Mouse (Mus musculus) MEL (cell line): ENCODE results near the gene Trim47. TPM values are rescaled to one million over a fixed set of nuclear protein-coding genes. Genes with fewer than 3 reads are reported as not detected.

ENCODE experiments used
- DNase-seq: peaks from one replicate; pipeline ENCODE4 v3.0.0; 2011; ENCODE audit warnings: low read depth, low spot score
- H3K27ac ChIP-seq: 2 replicates; pipeline ENCODE4 v1.5.1; 2012; ENCODE audit warnings: low read depth, mild to moderate bottlenecking, control low read depth, low read length, moderate library complexity; ENCODE audit not compliant: control insufficient read depth
- H3K27me3 ChIP-seq, 2 experiments: fragments of 150-350 bp in 1 of 2; sonication (generic) in 1 of 2; 2 replicates each; pipeline ENCODE4 v1.6.1; 2012; ENCODE audit warnings: low read length in 2 of 2, mild to moderate bottlenecking in 2 of 2, improper control_type of control experiment in 1 of 2, moderate library complexity in 1 of 2; ENCODE audit not compliant: insufficient read depth in 2 of 2, control insufficient read depth in 1 of 2
- H3K36me3 ChIP-seq, 2 experiments: 2 replicates each; pipeline ENCODE4 v1.6.1; 2012 to 2014; ENCODE audit warnings: low read length in 2 of 2, improper control_type of control experiment in 1 of 2, inconsistent platforms in 1 of 2, mild to moderate bottlenecking in 1 of 2; ENCODE audit not compliant: insufficient read depth in 2 of 2, control insufficient read depth in 1 of 2
- H3K4me1 ChIP-seq, 2 experiments: fragments of 150-350 bp in 1 of 2; sonication (generic) in 1 of 2; 2 replicates each; pipeline ENCODE4 v1.6.1; 2012; ENCODE audit warnings: low read length in 2 of 2, improper control_type of control experiment in 1 of 2, mild to moderate bottlenecking in 1 of 2; ENCODE audit not compliant: insufficient read depth in 2 of 2, control insufficient read depth in 1 of 2
- H3K4me3 ChIP-seq, 2 experiments: fragments of 150-350 bp in 1 of 2; sonication (generic) in 1 of 2; 2 replicates each; pipeline ENCODE4 v1.5.1; 2012; ENCODE audit warnings: low read depth in 2 of 2, low read length in 2 of 2, mild to moderate bottlenecking in 2 of 2, moderate library complexity in 2 of 2, control low read depth in 1 of 2, improper control_type of control experiment in 1 of 2; ENCODE audit not compliant: control insufficient read depth in 1 of 2, insufficient read depth in 1 of 2
- H3K79me2 ChIP-seq: 2 replicates; pipeline ENCODE4 v1.6.1; 2012; ENCODE audit warnings: mild to moderate bottlenecking, low read length, moderate library complexity; ENCODE audit not compliant: control insufficient read depth, poor library complexity, insufficient read depth
- H3K9ac ChIP-seq: 2 replicates; pipeline ENCODE4 v1.6.1; 2012; ENCODE audit warnings: low read depth, mild to moderate bottlenecking, control low read depth, low read length, moderate library complexity; ENCODE audit not compliant: control insufficient read depth, poor library complexity, severe bottlenecking
- H3K9me3 ChIP-seq: fragments of 150-350 bp; sonication (generic); replicated peaks from 2 replicates; pipeline ENCODE4 v1.6.1; 2012; ENCODE audit warnings: mild to moderate bottlenecking, low read length, improper control_type of control experiment, moderate library complexity; ENCODE audit not compliant: insufficient read depth
- CHD1 ChIP-seq: IDR thresholded peaks from 2 replicates; pipeline ENCODE4 v1.6.1; 2012; ENCODE audit warnings: low read depth, mild to moderate bottlenecking, inconsistent platforms, low read length, improper control_type of control experiment
- E2F4 ChIP-seq: IDR thresholded peaks from 2 replicates; pipeline ENCODE4 v1.6.1; 2011; ENCODE audit warnings: low read depth, low read length, improper control_type of control experiment, borderline replicate concordance
- ELF1 ChIP-seq: IDR thresholded peaks from 2 replicates; pipeline ENCODE4 v1.6.1; 2014; ENCODE audit warnings: low read depth, mild to moderate bottlenecking, inconsistent platforms, low read length, improper control_type of control experiment, moderate library complexity
- EP300 ChIP-seq, 2 experiments: IDR thresholded peaks; 2 replicates each; pipeline ENCODE4 v1.6.1; 2011; ENCODE audit warnings: improper control_type of control experiment in 2 of 2, low read length in 2 of 2, low read depth in 1 of 2, mild to moderate bottlenecking in 1 of 2
- ETS1 ChIP-seq: IDR thresholded peaks from 2 replicates; pipeline ENCODE4 v1.6.1; 2012; ENCODE audit warnings: low read depth, mild to moderate bottlenecking, inconsistent platforms, low read length, improper control_type of control experiment, moderate library complexity
- KAT2A ChIP-seq: conservative IDR thresholded peaks from 2 replicates; pipeline ENCODE4 v1.6.1; 2012; ENCODE audit warnings: low read depth, low read length, improper control_type of control experiment, inconsistent platforms
- MXI1 ChIP-seq: IDR thresholded peaks from 2 replicates; pipeline ENCODE4 v1.6.1; 2011; ENCODE audit warnings: mild to moderate bottlenecking, low read depth, low read length, improper control_type of control experiment
- MYC ChIP-seq: IDR thresholded peaks from 2 replicates; pipeline ENCODE4 v1.6.1; 2011; ENCODE audit warnings: low read depth, mild to moderate bottlenecking, low read length, improper control_type of control experiment, moderate library complexity
- POLR2A ChIP-seq, 2 experiments: IDR thresholded peaks; 2 replicates each; pipeline ENCODE4 v1.6.1; 2011 to 2012; ENCODE audit warnings: low read length in 2 of 2, mild to moderate bottlenecking in 2 of 2, control low read depth in 1 of 2, improper control_type of control experiment in 1 of 2, low read depth in 1 of 2, moderate library complexity in 1 of 2; ENCODE audit not compliant: control insufficient read depth in 1 of 2, insufficient read depth in 1 of 2, poor library complexity in 1 of 2
- POLR2AphosphoS2 ChIP-seq: IDR thresholded peaks from 2 replicates; pipeline ENCODE4 v1.6.1; 2011; ENCODE audit warnings: low read length, improper control_type of control experiment
- POLR2AphosphoS5 ChIP-seq: IDR thresholded peaks from 2 replicates; pipeline ENCODE4 v1.6.1; 2012; ENCODE audit warnings: low read depth, borderline replicate concordance, mild to moderate bottlenecking, inconsistent platforms, low read length, moderate library complexity, mixed read lengths
- RCOR1 ChIP-seq: IDR thresholded peaks from 2 replicates; pipeline ENCODE4 v1.6.1; 2012; ENCODE audit warnings: low read depth, mild to moderate bottlenecking, inconsistent platforms, low read length, improper control_type of control experiment
- SIN3A ChIP-seq: IDR thresholded peaks from 2 replicates; pipeline ENCODE4 v1.6.1; 2012; ENCODE audit warnings: low read length, improper control_type of control experiment, inconsistent platforms
- SMC3 ChIP-seq: IDR thresholded peaks from 2 replicates; pipeline ENCODE4 v1.6.1; 2011; ENCODE audit warnings: low read depth, low read length, improper control_type of control experiment
- TAL1 ChIP-seq: IDR thresholded peaks from 2 replicates; pipeline ENCODE4 v1.6.1; 2012; ENCODE audit warnings: mild to moderate bottlenecking, inconsistent platforms, low read length, moderate library complexity, mixed read lengths
- ZMIZ1 ChIP-seq: IDR thresholded peaks from 2 replicates; pipeline ENCODE4 v1.6.1; 2012; ENCODE audit warnings: low read depth, mild to moderate bottlenecking, inconsistent platforms, low read length, improper control_type of control experiment, moderate library complexity
- polyA plus RNA-seq, 2 experiments: library from polyadenylated mRNA; stranded (reverse) in 1 of 2; unstranded in 1 of 2; fragments of >175 nt in 1 of 2; fragments of >200 nt in 1 of 2; gene quantifications; 2 replicates each; pipeline versions ENCODE4 v1.2.1 to v1.2.4; 2012; ENCODE audit warnings: low replicate concordance in 2 of 2, low read depth in 1 of 2; ENCODE audit not compliant: insufficient read length in 2 of 2, insufficient read depth in 1 of 2, missing spikeins in 1 of 2
- total RNA-seq: library from RNA; depleted of rRNA; stranded (reverse); fragments of 300-350 nt; gene quantifications from 2 replicates; pipeline ENCODE4 v1.2.3, GENCODE M21; 2012

Trim47 gene
- total and polyA plus RNA-seq, 3 experiments, result 5.6 to 6.7 TPM; not detected in 1

DNA sequence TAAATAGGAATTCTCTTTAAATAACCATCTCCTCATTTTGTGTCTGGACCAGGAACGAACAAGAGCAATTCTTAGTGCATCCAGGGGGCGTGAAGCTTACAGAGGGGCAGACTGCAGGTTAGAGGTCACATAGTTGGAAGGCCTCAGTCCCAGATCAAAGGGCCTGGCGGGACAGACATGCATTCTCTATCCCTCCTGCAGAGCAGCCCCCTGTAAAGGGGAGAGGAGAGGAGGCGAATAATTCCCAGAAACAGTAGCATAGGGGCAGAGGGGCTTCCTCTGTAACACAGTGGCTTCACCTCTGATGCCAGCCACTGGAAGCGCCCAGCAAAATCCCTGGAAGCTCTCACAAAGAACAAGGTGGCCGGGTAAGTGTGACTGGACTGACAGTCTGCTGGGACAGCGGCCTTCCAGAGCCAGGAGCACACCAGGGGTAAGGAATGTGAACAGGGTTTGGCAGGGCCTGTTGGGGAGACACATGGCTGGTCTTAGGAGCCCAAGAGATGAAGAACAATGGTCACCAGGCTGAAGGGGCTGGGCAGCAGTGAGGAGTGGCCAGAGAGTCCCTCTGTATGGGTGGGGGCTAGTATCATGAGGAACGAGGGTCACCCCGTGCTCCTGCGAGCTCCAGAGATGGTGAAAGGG, 48.2 kb downstream of the Trim47 start:
- Histone ChIP-seq H3K4me1 (peaks cover 11 to 24% of the 10 kb centered on the region in 2 experiments), H3K9ac (peak overlapping the region; percentile 30), H3K79me2 (peaks cover 21% of the 10 kb centered on the region), H3K27me3 (no peaks in the 10 kb centered on the region), H3K27ac (peak overlapping the region; percentile 41), H3K4me3 (peak overlapping the region in 1 of 2 experiments; percentile 8; a peak in 1 of 4 replicates), H3K9me3 (no peaks in the 10 kb centered on the region), H3K36me3 (peaks cover 0 to 20% of the 10 kb centered on the region in 2 experiments; a peak in 2 of 4 replicates)
- TF ChIP-seq SMC3 (no peak), TAL1 (no peak), ZMIZ1 (no peak), ETS1 (no peak), RCOR1 (no peak), EP300 (IDR thresholded peaks at IDR 0.05; ENCODE audit: low read depth in 1 of 2, low read length in 2 of 2) (no peak), E2F4 (no peak), MYC (no peak)
- DNase-seq, result no peak

DNA sequence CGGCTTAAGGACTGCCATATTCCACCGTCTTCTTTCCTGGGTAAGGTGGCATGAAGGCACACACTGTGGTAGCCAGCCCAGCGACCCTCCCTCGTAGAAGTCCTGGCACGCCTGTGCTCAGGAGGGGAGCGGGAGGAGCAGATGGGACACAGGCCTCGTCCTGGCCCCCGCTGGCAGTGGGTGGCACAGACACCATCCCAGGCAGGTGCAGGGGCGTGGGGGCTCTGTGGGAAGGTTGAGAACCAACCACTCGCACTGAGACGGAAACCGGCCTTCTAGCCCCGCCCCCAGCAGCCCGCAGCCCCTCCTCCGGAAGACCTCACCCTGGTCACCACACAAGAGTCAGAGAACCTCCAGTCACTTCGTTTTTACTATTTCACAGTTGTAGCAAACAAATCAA, 48.8 kb downstream of the Trim47 start:
- DNase-seq, result peak; percentile 92
- Histone ChIP-seq H3K9me3 (no peaks in the 10 kb centered on the region), H3K79me2 (peaks cover 21% of the 10 kb centered on the region), H3K4me3 (peak overlapping the region; percentile 59 to 78), H3K27ac (peak overlapping the region; percentile 97), H3K9ac (peak overlapping the region; percentile 94)
- 0 out of 2 replicates have a peak, but pooled peaks have one; percentile 3 for TF ChIP-seq CHD1
- TF ChIP-seq KAT2A, result no peak
- peak; percentile 50 for TF ChIP-seq ELF1
- TF ChIP-seq MXI1, result peak; percentile 42; the same call in 1 of the 2 replicates
- TF ChIP-seq POLR2AphosphoS2, result peak; percentile 86
- TF ChIP-seq SIN3A, result peak; percentile 12; the same call in 1 of the 2 replicates
- peak; percentile 93; the same call in 1 of the 2 replicates for TF ChIP-seq POLR2AphosphoS5
- peak; percentile 42 to 63; a peak in 2 of 4 replicates for TF ChIP-seq POLR2A (IDR thresholded peaks at IDR 0.05; ENCODE audit: control insufficient read depth in 1 of 2, insufficient read depth in 1 of 2, low read depth in 1 of 2, low read length in 2 of 2, poor library complexity in 1 of 2)
- TF ChIP-seq ZMIZ1, result no peak
- TF ChIP-seq E2F4, result no peak
- TF ChIP-seq, all 39 proteins: peak for 7
- H3K27me3 ChIP-seq, result no peaks in the 10 kb centered on the region
- H3K4me1 ChIP-seq, result peaks cover 11 to 21% of the 10 kb centered on the region in 2 experiments
- H3K36me3 ChIP-seq, result peaks cover 0 to 20% of the 10 kb centered on the region in 2 experiments; a peak in 2 of 4 replicates
